Mouse (Mus musculus): ENCODE results near the gene Selenok.

GRCm38 (mm10) chr14:30014487-30014886, 46.4 kb downstream of the Selenok start:
- TF ChIP-seq POLR2A (IDR thresholded peaks at IDR 0.05; ENCODE audit: low read depth, low read length) (no peak), CTCF (conservative IDR thresholded peaks at IDR 0.05; ENCODE audit: insufficient read depth, insufficient read length, low read depth, low read length) (no peak)
